Mouse (Mus musculus): ENCODE results near the gene Scml2. TPM values are rescaled to one million over a fixed set of nuclear protein-coding genes. Genes with fewer than 3 reads are reported as not detected.
"Not testable (repeated sequence)": the region's sequence is repeated elsewhere in the genome, so short reads cannot be mapped to it uniquely, and the experiment has no call there.

Scml2 gene
- polyA plus RNA-seq (2012; rRNA removed) (8.8 and 9.8 TPM in 2 replicates), polyA plus RNA-seq (2014; fragmentation: Nextera tagmentation; extraction: Ambion mirVana) (7.3 and 7.8 TPM in 2 replicates)

- not testable (repeated sequence) for H3K27me3 ChIP-seq (ENCODE audit: control insufficient read depth, insufficient read depth, low read length); ATAC-seq (ENCODE audit: low FRiP score, low read depth); H3K36me3 ChIP-seq (ENCODE audit: control insufficient read depth, insufficient read depth, low read length); H3K9me3 ChIP-seq (ENCODE audit: control insufficient read depth, low read length); H3K4me3 ChIP-seq (replicated peaks; ENCODE audit: low read length); DNase-seq (ENCODE audit: low spot score); H3K27ac ChIP-seq (replicated peaks; ENCODE audit: low read depth, low read length); H3K4me1 ChIP-seq (ENCODE audit: control insufficient read depth, insufficient read depth, low read length); H3K4me2 ChIP-seq (replicated peaks; ENCODE audit: low read depth, low read length, severe bottlenecking); H3K9ac ChIP-seq (ENCODE audit: low read depth, low read length, severe bottlenecking)
- no CpG with 5 or more reads among the region's 14 CpGs for WGBS
Measured at GRCm38 (mm10) chrX:161116893-161117292, at the start of gene Scml2. Scml2 (plus strand) TSS chrX:161117193.

GRCm38 (mm10) chrX:161075576-161075975 is 41.4 kb upstream of the Scml2 start:
- ATAC-seq (ENCODE audit: low FRiP score, low read depth); H3K27me3 ChIP-seq (ENCODE audit: control insufficient read depth, insufficient read depth, low read length); H3K4me2 ChIP-seq (replicated peaks; ENCODE audit: low read depth, low read length, severe bottlenecking); H3K9ac ChIP-seq (ENCODE audit: low read depth, low read length, severe bottlenecking); DNase-seq (ENCODE audit: low spot score); H3K4me1 ChIP-seq (ENCODE audit: control insufficient read depth, insufficient read depth, low read length); H3K36me3 ChIP-seq (ENCODE audit: control insufficient read depth, insufficient read depth, low read length); H3K9me3 ChIP-seq (ENCODE audit: control insufficient read depth, low read length); H3K4me3 ChIP-seq (replicated peaks; ENCODE audit: low read length); H3K27ac ChIP-seq (replicated peaks; ENCODE audit: low read depth, low read length): not testable (repeated sequence)
- WGBS, result 85% methylated on average over 6 of the region's 6 CpGs

- TF ChIP-seq POLR2A (IDR thresholded peaks at IDR 0.05; ENCODE audit: borderline replicate concordance, extremely low read depth, insufficient read depth, insufficient read length), result 0 out of 2 replicates have a peak, but pooled peaks have one; percentile 53
- Histone ChIP-seq H3K9ac (ENCODE audit: low read depth, low read length, severe bottlenecking) (peak overlapping the region; percentile 57), H3K4me2 (replicated peaks; ENCODE audit: low read depth, low read length, severe bottlenecking) (peak overlapping the region; percentile 55), H3K27ac (replicated peaks; ENCODE audit: low read depth, low read length) (peak overlapping the region; percentile 19; the same call in 1 of the 2 replicates), H3K4me1 (ENCODE audit: control insufficient read depth, insufficient read depth, low read length) (no peaks in the 10 kb centered on the region), H3K27me3 (ENCODE audit: control insufficient read depth, insufficient read depth, low read length) (no peaks in the 10 kb centered on the region), H3K9me3 (ENCODE audit: control insufficient read depth, low read length) (no peaks in the 10 kb centered on the region), H3K36me3 (ENCODE audit: control insufficient read depth, insufficient read depth, low read length) (no peaks in the 10 kb centered on the region), H3K4me3 (replicated peaks; ENCODE audit: low read length) (peak overlapping the region; percentile 51)
- DNase-seq (ENCODE audit: low spot score), result peak; percentile 29
- WGBS, result 21% methylated on average over 22 of the region's 22 CpGs
- ATAC-seq (ENCODE audit: low FRiP score, low read depth), result peak; percentile 92
Measured at GRCm38 (mm10) chrX:161162314-161163068, 45.5 kb downstream of the Scml2 start.

GRCm38 (mm10) chrX:161163069-161163416 is 46.0 kb downstream of the Scml2 start:
- peak; percentile 2 for DNase-seq (ENCODE audit: low spot score)
- H3K36me3 ChIP-seq (ENCODE audit: control insufficient read depth, insufficient read depth, low read length), result no peaks in the 10 kb centered on the region

GRCm38 (mm10) chrX:161287156-161287555 is 170.2 kb downstream of the Scml2 start, which contains the start of gene Gm15262:
Gm15262 (plus strand) TSS chrX:161287456.
- H3K4me2 ChIP-seq (replicated peaks; ENCODE audit: low read depth, low read length, severe bottlenecking); H3K4me3 ChIP-seq (replicated peaks; ENCODE audit: low read length); DNase-seq (ENCODE audit: low spot score); H3K27ac ChIP-seq (replicated peaks; ENCODE audit: low read depth, low read length); ATAC-seq (ENCODE audit: low FRiP score, low read depth); H3K4me1 ChIP-seq (ENCODE audit: control insufficient read depth, insufficient read depth, low read length); H3K36me3 ChIP-seq (ENCODE audit: control insufficient read depth, insufficient read depth, low read length); H3K9ac ChIP-seq (ENCODE audit: low read depth, low read length, severe bottlenecking); H3K9me3 ChIP-seq (ENCODE audit: control insufficient read depth, low read length); H3K27me3 ChIP-seq (ENCODE audit: control insufficient read depth, insufficient read depth, low read length): not testable (repeated sequence)
- WGBS, result 69% methylated on average over 2 of the region's 2 CpGs

More at GRCm38 (mm10) chrX:161163069-161163416, 46.0 kb downstream of the Scml2 start:
- no peaks in the 10 kb centered on the region for H3K27me3 ChIP-seq (ENCODE audit: control insufficient read depth, insufficient read depth, low read length)
- H3K9ac ChIP-seq (ENCODE audit: low read depth, low read length, severe bottlenecking), result peak overlapping the region; percentile 57
- H3K4me3 ChIP-seq (replicated peaks; ENCODE audit: low read length), result peak overlapping the region; percentile 51
- WGBS, result 23% methylated on average over 6 of the region's 6 CpGs
- no peak overlapping the region for H3K27ac ChIP-seq (replicated peaks; ENCODE audit: low read depth, low read length)
- peak; percentile 51 for ATAC-seq (ENCODE audit: low FRiP score, low read depth)
- H3K4me2 ChIP-seq (replicated peaks; ENCODE audit: low read depth, low read length, severe bottlenecking), result peak overlapping the region; percentile 55
- H3K9me3 ChIP-seq (ENCODE audit: control insufficient read depth, low read length), result no peaks in the 10 kb centered on the region
- no peak for TF ChIP-seq POLR2A (IDR thresholded peaks at IDR 0.05; ENCODE audit: borderline replicate concordance, extremely low read depth, insufficient read depth, insufficient read length)
- H3K4me1 ChIP-seq (ENCODE audit: control insufficient read depth, insufficient read depth, low read length), result no peaks in the 10 kb centered on the region

Other genes starting within 250 kb of the Scml2 start
- 0.21 and 0.37 TPM in 2 replicates for gene Gja6, start 210.1 kb upstream of the Scml2 start, polyA plus RNA-seq (2012; rRNA removed)
- 0.25 and 0.29 TPM in 2 replicates for gene Gja6, start 210.1 kb upstream of the Scml2 start, polyA plus RNA-seq (2014; fragmentation: Nextera tagmentation; extraction: Ambion mirVana)
- gene Cdkl5, start 122.5 kb upstream of the Scml2 start, polyA plus RNA-seq (2012; rRNA removed), result 2.8 and 3.3 TPM in 2 replicates
- 2.5 TPM in 2 replicates for gene Cdkl5, start 122.5 kb upstream of the Scml2 start, polyA plus RNA-seq (2014; fragmentation: Nextera tagmentation; extraction: Ambion mirVana)
- gene Gm15262, start 170.3 kb downstream of the Scml2 start, polyA plus RNA-seq (2012; rRNA removed), result not detected in 2 replicates
- not detected in 2 replicates for gene Gm15262, start 170.3 kb downstream of the Scml2 start, polyA plus RNA-seq (2014; fragmentation: Nextera tagmentation; extraction: Ambion mirVana)